Mouse (Mus musculus) limb, embryonic 11.5 days (tissue): ENCODE measurements around the gene Rtn3. TPM values are rescaled to one million over a fixed set of nuclear protein-coding genes. Genes with fewer than 3 reads are reported as not detected.

Source experiments
- ATAC-seq: fragments of 200-750 bp; cut with Nextera tagmentation; 2 replicates; pipeline ENCODE4 v1.8.0; 2017; ENCODE audit warnings: low read depth; ENCODE audit not compliant: insufficient number of reproducible peaks, low FRiP score, low TSS enrichment
- DNase-seq: peaks from one replicate; pipeline ENCODE4 v3.0.0-alpha.2; 2015; ENCODE audit warnings: low spot score
- H3K27ac ChIP-seq: fragments of 300-500 bp; sonication (generic); replicated peaks from 2 replicates; pipeline ENCODE4 v1.5.1; 2014; ENCODE audit warnings: low read depth, mild to moderate bottlenecking, low read length
- H3K27me3 ChIP-seq: fragments of 300-500 bp; sonication (generic); 2 replicates; pipeline ENCODE4 v1.6.1; 2014; ENCODE audit warnings: mild to moderate bottlenecking, low read length, mixed read lengths; ENCODE audit not compliant: control insufficient read depth, insufficient read depth
- H3K36me3 ChIP-seq: fragments of 300-500 bp; sonication (generic); 2 replicates; pipeline ENCODE4 v1.6.1; 2014; ENCODE audit warnings: mild to moderate bottlenecking, low read length, moderate library complexity, mixed read lengths; ENCODE audit not compliant: control insufficient read depth, insufficient read depth
- H3K4me1 ChIP-seq: fragments of 300-500 bp; sonication (generic); 2 replicates; pipeline ENCODE4 v1.6.1; 2014; ENCODE audit warnings: low read length, mixed read lengths; ENCODE audit not compliant: control insufficient read depth, insufficient read depth
- H3K4me2 ChIP-seq: fragments of 300-500 bp; sonication (generic); 2 replicates; pipeline ENCODE4 v1.6.1; 2014; ENCODE audit warnings: low read depth, mild to moderate bottlenecking, moderate library complexity; ENCODE audit not compliant: severe bottlenecking
- H3K4me3 ChIP-seq: fragments of 300-500 bp; sonication (generic); 2 replicates; pipeline ENCODE4 v1.5.1; 2014; ENCODE audit warnings: low read depth, low read length
- H3K9ac ChIP-seq: fragments of 300-500 bp; sonication (generic); 2 replicates; pipeline ENCODE4 v1.6.1; 2014; ENCODE audit warnings: mild to moderate bottlenecking, low read length
- H3K9me3 ChIP-seq: fragments of 300-500 bp; sonication (generic); 2 replicates; pipeline ENCODE4 v1.6.1; 2016; ENCODE audit warnings: low read length; ENCODE audit not compliant: control insufficient read depth
- WGBS: fragments of 180-500 bp; shearing (Covaris S2); extraction: QIAGEN DNeasy Blood & Tissue Kit; methylation state at CpG from one replicate; pipeline ENCODE4 v1.1.7; 2014; 5-methylcytosine and 5-hydroxymethylcytosine counted together
- polyA plus RNA-seq: library from polyadenylated mRNA; unstranded; fragments of >200 nt; fragmentation: Nextera tagmentation; extraction: Ambion mirVana; gene quantifications from 2 replicates; pipeline ENCODE4 v1.2.1, GENCODE M21; 2014

Rtn3 gene
- polyA plus RNA-seq, 1 experiment from 2014 or later = 94.1 TPM

DNA sequence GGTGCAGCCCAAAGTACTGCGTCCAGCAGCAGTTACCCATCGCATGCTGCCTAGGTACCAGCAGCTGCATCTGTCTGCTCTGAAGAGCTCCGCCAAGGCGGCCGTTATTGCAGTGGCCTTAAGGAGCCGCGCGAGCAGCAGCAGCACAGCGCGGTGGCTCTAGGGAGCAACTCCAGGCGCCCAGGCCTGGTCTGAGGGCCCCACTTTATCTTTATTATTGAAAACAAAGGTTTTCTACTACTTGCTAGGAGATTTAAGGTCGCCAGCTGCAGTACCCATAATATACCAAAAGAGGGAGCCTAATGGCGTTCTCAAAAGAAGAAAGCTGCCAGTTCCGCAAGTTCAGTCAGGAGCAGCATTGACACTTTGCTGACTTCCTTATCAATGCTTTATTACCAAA is 41.6 kb downstream of the Rtn3 start:
- H3K4me3 ChIP-seq = no peak overlapping the region
- DNase-seq = peak; percentile 76
- H3K27ac ChIP-seq = no peak overlapping the region
- no peak overlapping the region for H3K4me2 ChIP-seq
- H3K4me1 ChIP-seq = no peaks in the 10 kb centered on the region
- 52% methylated on average over 14 of the region's 14 CpGs for WGBS
- H3K9me3 ChIP-seq = no peaks in the 10 kb centered on the region
- no peaks in the 10 kb centered on the region for H3K27me3 ChIP-seq
- no peak overlapping the region for H3K9ac ChIP-seq
- no peaks in the 10 kb centered on the region for H3K36me3 ChIP-seq
- ATAC-seq = no peak

DNA sequence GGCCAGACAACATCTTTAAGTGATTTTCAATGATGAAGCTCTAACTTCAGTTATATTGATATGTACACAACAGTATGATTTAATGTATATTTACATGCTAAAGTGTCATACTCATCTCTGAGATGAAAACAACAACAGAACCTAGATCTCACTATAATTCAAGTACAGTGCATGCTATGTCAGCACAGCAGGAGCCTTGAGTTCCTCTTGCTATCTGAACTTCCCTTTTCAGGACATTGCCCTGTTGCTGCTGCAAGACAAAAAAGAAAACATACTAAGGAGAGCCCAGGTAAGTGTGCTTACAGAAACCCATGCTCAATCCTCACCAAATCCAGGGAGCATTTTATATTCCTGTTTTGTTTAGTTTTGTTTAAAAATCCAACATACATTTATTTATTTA is 44.8 kb downstream of the Rtn3 start:
- H3K27ac ChIP-seq = no peak overlapping the region
- H3K36me3 ChIP-seq = peaks cover under 1% of the 10 kb centered on the region; the same call in 1 of the 2 replicates
- H3K4me2 ChIP-seq = no peak overlapping the region
- ATAC-seq = no peak
- no peak overlapping the region for H3K4me3 ChIP-seq
- no peak overlapping the region for H3K9ac ChIP-seq
- no peaks in the 10 kb centered on the region for H3K27me3 ChIP-seq
- no peaks in the 10 kb centered on the region for H3K9me3 ChIP-seq
- H3K4me1 ChIP-seq = no peaks in the 10 kb centered on the region
- no peak for DNase-seq

DNA sequence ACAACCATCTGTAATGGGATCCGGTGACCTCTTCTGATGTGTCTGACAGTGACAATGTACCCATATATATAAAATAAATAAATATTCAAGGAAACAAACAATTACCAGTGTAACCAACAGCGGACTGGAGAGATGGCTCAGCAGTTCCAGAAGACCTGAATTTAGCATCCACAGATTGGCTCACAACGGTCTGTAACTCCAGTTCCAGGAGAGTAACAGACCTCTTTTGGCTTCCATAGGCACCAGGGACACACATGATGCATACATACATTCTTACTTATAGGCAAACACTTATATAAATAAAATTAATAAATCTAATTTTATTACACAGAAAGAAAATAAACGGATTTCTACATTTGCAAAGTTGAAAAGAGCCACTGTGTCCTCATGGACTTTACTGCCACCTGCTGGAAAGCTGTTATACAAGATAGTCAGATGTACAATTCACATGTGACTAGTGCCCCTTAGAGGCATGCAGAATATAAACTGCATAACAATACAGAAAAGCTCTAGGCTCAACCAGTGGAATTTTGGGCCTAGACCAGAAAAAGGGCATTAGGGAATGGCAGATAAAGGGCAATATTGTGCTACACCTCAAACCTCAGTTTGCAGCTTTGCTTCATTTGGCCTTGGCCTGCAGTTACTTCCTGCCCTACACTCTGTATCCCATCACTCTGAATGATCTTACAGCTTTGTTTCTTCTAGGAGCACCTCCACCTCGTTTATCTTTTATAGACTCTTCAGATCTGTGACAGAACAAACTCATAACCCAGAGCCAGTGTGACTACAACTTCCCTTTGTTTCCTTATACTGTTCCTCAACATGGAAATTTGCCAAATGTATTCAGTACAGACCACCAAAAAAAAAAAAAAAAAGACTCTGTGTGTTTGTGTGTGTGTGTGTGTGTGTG is 46.8 kb downstream of the Rtn3 start:
- Histone ChIP-seq H3K36me3 (peaks cover 4% of the 10 kb centered on the region; the same call in 1 of the 2 replicates), H3K9me3 (no peaks in the 10 kb centered on the region), H3K27ac (no peak overlapping the region), H3K4me2 (no peak overlapping the region), H3K4me3 (no peak overlapping the region), H3K4me1 (no peaks in the 10 kb centered on the region), H3K27me3 (no peaks in the 10 kb centered on the region), H3K9ac (no peak overlapping the region)
- WGBS = 75% methylated on average over 5 of the region's 5 CpGs
- no peak for DNase-seq
- ATAC-seq = no peak

DNA sequence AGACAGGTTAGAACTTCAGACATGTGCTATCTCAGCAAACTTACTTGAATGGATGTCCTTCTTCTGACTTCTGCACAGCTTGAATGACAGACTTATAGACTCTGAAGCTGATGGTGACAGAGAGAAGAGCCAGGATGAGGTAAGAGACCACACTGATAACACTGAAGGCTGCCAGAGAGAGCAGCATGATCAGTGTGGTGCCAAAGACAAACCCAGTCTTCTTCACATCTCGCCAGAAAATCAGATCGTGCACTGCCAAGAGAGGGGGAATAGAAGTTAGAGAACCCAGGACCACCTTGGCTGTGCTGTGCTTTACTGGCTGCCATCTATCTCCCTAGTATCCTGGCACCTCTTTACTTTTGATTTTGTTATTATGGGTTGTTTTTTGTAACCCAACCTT is 48.2 kb downstream of the Rtn3 start:
- WGBS = 85% methylated on average over 2 of the region's 2 CpGs

DNA sequence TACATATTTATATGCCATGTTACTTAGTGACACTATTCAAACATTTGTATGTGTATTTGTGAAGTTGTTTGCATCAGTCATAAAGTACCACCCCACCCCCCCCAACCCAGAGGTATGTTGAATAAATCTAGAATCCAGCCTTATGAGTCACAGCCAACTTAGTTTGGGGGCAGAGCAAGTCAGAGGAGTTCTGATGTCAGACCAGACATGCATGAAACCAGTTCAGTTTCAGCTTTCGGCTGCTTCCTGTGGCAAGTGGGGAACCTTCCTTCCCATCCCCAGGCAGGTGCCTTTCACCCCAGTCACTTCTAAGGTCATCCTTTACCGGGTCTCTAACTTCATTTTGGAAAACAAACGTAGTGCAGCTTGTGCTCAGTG is 57.7 kb downstream of the Rtn3 start:
- ATAC-seq (no peak), DNase-seq (no peak)
- H3K4me3 ChIP-seq = no peak overlapping the region
- no peak overlapping the region for H3K27ac ChIP-seq
- WGBS = 64% methylated on average over 3 of the region's 3 CpGs
- H3K9ac ChIP-seq = no peak overlapping the region
- H3K4me2 ChIP-seq = no peak overlapping the region
- H3K9me3 ChIP-seq = no peaks in the 10 kb centered on the region
- H3K27me3 ChIP-seq = no peaks in the 10 kb centered on the region
- H3K4me1 ChIP-seq = peaks cover 33% of the 10 kb centered on the region
- H3K36me3 ChIP-seq = peaks cover 22% of the 10 kb centered on the region

More for the DNA sequence above, 48.2 kb downstream of the Rtn3 start:
- H3K4me3 ChIP-seq = no peak overlapping the region
- H3K9ac ChIP-seq = no peak overlapping the region
- no peaks in the 10 kb centered on the region for H3K4me1 ChIP-seq
- DNase-seq (no peak), ATAC-seq (no peak)
- no peaks in the 10 kb centered on the region for H3K27me3 ChIP-seq
- no peak overlapping the region for H3K4me2 ChIP-seq
- no peaks in the 10 kb centered on the region for H3K9me3 ChIP-seq
- H3K36me3 ChIP-seq = peaks cover 4% of the 10 kb centered on the region; the same call in 1 of the 2 replicates
- no peak overlapping the region for H3K27ac ChIP-seq

DNA sequence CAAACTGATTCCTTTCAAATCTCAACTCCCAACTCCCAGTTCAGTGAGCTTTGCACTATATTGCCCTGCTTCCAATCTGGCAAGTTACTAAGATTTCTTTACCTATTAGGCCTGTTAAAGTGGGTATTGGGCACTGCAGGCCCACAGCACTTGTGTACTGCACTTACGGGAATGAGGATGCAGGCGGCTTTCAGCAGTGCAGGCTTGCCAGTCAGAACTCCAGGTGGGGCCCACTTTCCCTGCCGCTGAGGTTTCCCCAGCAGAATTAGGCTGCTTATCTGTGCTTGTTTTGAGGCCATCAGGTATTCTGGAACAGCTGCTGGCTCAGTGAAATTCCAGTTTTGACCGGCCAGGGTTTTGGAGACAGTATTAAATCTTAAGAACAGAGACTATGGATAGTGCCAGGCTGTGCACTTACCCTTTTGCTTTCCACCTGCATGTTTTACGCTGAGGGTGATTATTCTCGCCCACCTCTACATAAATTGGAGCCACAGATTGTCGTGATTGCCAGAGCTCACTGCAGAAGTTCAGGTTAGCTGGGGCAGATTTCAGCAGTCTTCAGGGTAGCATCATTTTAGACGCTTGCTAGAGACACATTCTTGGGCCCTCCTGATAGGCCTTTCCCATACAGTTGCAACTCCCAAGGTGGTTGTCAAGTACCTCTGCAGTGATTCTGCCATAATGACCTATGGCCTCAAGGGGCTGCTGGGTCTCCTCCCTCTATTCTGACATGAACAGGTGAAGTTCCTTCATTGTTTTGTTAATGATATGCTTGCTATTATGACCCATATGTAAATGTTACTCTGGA is 58.3 kb downstream of the Rtn3 start:
- WGBS = 76% methylated on average over 8 of the region's 8 CpGs
- no peak overlapping the region for H3K4me3 ChIP-seq
- no peak overlapping the region for H3K9ac ChIP-seq
- DNase-seq (peak; percentile 38), ATAC-seq (no peak)
- peaks cover 26% of the 10 kb centered on the region for H3K36me3 ChIP-seq
- H3K9me3 ChIP-seq = no peaks in the 10 kb centered on the region
- H3K4me2 ChIP-seq = no peak overlapping the region
- no peaks in the 10 kb centered on the region for H3K27me3 ChIP-seq
- peaks cover 39% of the 10 kb centered on the region for H3K4me1 ChIP-seq
- H3K27ac ChIP-seq = no peak overlapping the region

DNA sequence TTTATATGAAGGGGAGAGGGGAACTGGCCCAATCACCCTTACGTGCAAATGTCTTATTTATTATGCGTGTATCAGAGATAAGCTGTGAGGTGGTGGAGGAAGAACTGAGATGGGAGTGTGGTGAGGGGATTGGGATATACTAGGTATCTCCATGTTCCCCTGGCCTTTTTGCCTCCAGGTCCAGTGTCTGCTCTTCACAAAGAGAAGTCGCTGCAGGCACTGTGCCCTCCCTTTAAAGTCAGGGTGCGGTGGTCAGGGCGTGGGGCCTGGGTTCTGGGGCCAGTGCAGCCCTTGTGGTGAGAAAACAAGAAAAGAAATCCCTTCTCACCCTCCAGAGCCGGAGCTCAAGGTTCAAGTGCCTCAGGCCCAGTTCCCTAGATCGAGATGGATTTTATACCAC is 59.0 kb downstream of the Rtn3 start:
- Histone ChIP-seq H3K9me3 (no peaks in the 10 kb centered on the region), H3K36me3 (peaks cover 26% of the 10 kb centered on the region), H3K27me3 (no peaks in the 10 kb centered on the region), H3K4me2 (no peak overlapping the region), H3K27ac (no peak overlapping the region), H3K9ac (no peak overlapping the region), H3K4me3 (no peak overlapping the region), H3K4me1 (peaks cover 46% of the 10 kb centered on the region)
- ATAC-seq = no peak
- WGBS = 73% methylated on average over 7 of the region's 7 CpGs
- DNase-seq = no peak

DNA sequence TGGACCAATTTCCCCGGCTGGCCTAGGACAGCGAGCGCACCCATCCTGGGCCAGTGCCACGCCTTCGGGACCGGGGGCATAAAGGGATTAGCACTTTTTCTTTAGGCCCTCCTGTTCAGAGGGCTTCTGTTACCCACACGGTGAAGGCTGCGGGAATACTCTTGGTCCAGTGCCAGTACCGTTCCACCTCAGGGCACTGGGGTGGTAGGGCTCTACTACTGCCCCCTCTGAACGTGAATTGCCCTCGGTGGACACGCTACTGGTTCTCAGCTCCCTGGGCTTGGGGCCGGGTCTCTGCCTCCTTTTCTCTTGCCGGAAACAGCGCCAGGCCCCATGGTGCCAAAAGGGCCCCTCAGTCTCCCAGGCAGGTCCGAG is 59.4 kb downstream of the Rtn3 start:
- no peak for DNase-seq

More for the DNA sequence above, 59.4 kb downstream of the Rtn3 start:
- WGBS = 43% methylated on average over 15 of the region's 16 CpGs
- H3K9me3 ChIP-seq = no peaks in the 10 kb centered on the region
- peak overlapping the region; percentile 12; the same call in 1 of the 2 replicates for H3K4me3 ChIP-seq
- 0 out of 2 replicates have a peak overlapping the region, but pooled peaks have one; percentile 34 for H3K4me2 ChIP-seq
- H3K4me1 ChIP-seq = peaks cover 51% of the 10 kb centered on the region
- no peaks in the 10 kb centered on the region for H3K27me3 ChIP-seq
- H3K27ac ChIP-seq = no peak overlapping the region
- H3K36me3 ChIP-seq = peaks cover 26% of the 10 kb centered on the region
- ATAC-seq = no peak
- H3K9ac ChIP-seq = no peak overlapping the region
